Mouse (Mus musculus) cerebellum, adult 2 months (tissue): ENCODE results near the gene Hectd3.

Source experiments
- CTCF ChIP-seq: fragments of 200-500 bp; IDR thresholded peaks from 2 replicates; pipeline ENCODE4 v1.5.1; 2011; ENCODE audit warnings: low read depth, mild to moderate bottlenecking, control low read depth, low read length, moderate library complexity, borderline replicate concordance; ENCODE audit not compliant: insufficient read depth
- POLR2A ChIP-seq: fragments of 200-500 bp; IDR thresholded peaks from 2 replicates; pipeline ENCODE4 v1.6.1; 2011; ENCODE audit warnings: low read length, control low read depth, borderline replicate concordance; ENCODE audit not compliant: insufficient read depth

DNA sequence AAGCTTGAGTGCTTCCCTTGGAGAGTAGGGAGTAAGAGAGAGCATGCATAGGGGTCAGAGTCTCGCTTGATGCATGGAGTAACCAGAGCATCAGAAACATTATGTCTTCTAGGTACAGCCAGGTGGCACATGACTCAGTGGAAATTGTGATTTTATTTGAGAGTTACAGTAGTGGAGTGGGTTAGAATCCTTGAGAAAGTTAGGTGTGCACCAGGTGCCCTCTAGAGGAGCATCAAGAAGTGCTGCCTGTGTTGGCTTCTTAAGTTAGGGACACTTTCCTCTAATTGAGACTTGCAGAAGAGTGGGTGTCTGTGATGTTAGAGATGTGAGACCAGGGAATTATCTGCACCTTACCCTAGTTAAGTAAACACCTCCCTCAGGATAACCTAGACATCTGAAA, 36.0 kb downstream of the Hectd3 start:
- no peak for TF ChIP-seq POLR2A
- TF ChIP-seq CTCF, result no peak
